Mouse (Mus musculus) bone marrow, adult 2 months (tissue): ENCODE measurements around the gene Zbtb16. TPM values are rescaled to one million over a fixed set of nuclear protein-coding genes. Genes with fewer than 3 reads are reported as not detected.

Experiments
- H3K27ac ChIP-seq: fragments of 200-500 bp; 2 replicates; pipeline ENCODE4 v1.5.1; 2012; ENCODE audit warnings: low read depth, mild to moderate bottlenecking, control low read depth, inconsistent platforms, low read length; ENCODE audit not compliant: control insufficient read depth, poor library complexity, insufficient read depth
- H3K4me1 ChIP-seq: fragments of 200-500 bp; 2 replicates; pipeline ENCODE4 v1.6.1; 2011; ENCODE audit warnings: low read length; ENCODE audit not compliant: control insufficient read depth, insufficient read depth
- H3K4me3 ChIP-seq: fragments of 200-500 bp; replicated peaks from 2 replicates; pipeline ENCODE3; 2011; ENCODE audit warnings: mild to moderate bottlenecking, low read depth, low read length, control low read depth; ENCODE audit not compliant: control insufficient read depth
- CTCF ChIP-seq: fragments of 200-500 bp; IDR thresholded peaks from 2 replicates; pipeline ENCODE4 v1.5.1; 2011; ENCODE audit warnings: low read length, control low read depth; ENCODE audit not compliant: control insufficient read depth, insufficient read depth
- POLR2A ChIP-seq: fragments of 200-500 bp; IDR thresholded peaks from 2 replicates; pipeline ENCODE4 v1.6.1; 2011; ENCODE audit warnings: low read depth, mild to moderate bottlenecking, control low read depth, low read length, borderline replicate concordance; ENCODE audit not compliant: control insufficient read depth
- WGBS: fragments of 180-500 bp; shearing (Covaris S2); methylation state at CpG from one replicate; pipeline ENCODE4 v1.1.7; 2018; 5-methylcytosine and 5-hydroxymethylcytosine counted together
- polyA plus RNA-seq: library from polyadenylated mRNA; stranded (reverse); fragments of >200 nt; gene quantifications from 2 replicates; pipeline ENCODE4 v1.2.4, GENCODE M21; 2011; ENCODE audit warnings: low replicate concordance; ENCODE audit not compliant: missing spikeins, insufficient read depth, insufficient read length

Zbtb16 gene
- polyA plus RNA-seq, 1 experiment, result 7.5 TPM

DNA sequence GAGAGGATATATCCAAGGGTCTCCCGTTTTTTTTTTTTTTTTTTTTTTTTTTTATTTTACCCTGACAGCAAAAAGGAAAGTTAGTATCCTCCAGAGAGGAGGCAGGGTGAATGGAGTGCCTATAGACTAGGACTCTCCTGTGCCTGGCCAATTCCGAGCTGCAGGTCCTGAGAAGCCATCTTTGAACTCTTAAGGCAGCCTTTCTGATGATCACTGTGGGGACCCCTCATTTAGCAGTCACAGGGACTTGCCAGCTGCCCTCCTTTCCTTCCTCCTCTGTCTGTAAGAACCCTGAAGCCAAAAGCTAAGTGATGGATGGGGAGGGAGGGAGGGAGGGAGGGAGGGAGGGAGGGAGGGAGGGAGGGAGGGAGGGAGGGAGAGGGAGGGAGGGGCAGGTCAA is 98.1 kb downstream of the Zbtb16 start:
- TF ChIP-seq POLR2A (no peak), CTCF (no peak)
- no peak overlapping the region for H3K4me3 ChIP-seq
- 41% methylated on average over 2 of the region's 2 CpGs for WGBS
- H3K27ac ChIP-seq, result no peak overlapping the region
- peaks cover 2% of the 10 kb centered on the region; the same call in 1 of the 2 replicates for H3K4me1 ChIP-seq

DNA sequence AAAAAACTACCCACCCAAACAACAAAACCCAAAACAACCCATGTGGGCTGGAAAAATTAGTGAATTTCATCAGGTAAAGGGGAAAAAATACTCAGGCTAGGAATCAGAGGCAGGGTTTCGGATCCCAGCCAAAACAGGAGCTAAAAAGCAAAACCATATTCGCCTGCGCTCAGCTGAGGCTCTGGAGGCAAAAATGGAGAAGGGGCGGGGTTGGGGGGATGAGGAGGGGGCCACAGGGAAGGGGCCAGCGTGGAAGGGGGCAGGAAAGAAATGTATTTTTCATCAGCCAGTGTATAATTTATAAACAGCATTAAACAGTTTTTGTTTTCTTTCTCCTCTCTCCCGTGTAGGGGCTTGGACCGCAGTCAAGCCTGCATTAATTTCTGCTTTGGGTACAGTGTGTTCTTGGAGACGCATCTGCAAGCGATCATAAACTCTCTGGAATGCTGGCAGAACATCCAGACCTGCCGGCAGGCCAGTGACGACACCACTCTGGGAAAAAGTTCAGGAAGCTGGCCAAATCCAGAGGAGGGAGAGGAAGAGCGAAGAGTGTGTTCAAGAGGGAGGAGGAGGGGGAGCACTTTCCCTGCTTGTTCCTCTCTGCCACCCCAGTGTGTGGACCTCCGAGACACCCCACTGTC is 98.7 kb downstream of the Zbtb16 start:
- WGBS, result 47% methylated on average over 13 of the region's 13 CpGs
- H3K4me3 ChIP-seq, result no peak overlapping the region
- TF ChIP-seq POLR2A (no peak), CTCF (no peak)
- no peak overlapping the region for H3K27ac ChIP-seq
- peaks cover 2% of the 10 kb centered on the region; the same call in 1 of the 2 replicates for H3K4me1 ChIP-seq

DNA sequence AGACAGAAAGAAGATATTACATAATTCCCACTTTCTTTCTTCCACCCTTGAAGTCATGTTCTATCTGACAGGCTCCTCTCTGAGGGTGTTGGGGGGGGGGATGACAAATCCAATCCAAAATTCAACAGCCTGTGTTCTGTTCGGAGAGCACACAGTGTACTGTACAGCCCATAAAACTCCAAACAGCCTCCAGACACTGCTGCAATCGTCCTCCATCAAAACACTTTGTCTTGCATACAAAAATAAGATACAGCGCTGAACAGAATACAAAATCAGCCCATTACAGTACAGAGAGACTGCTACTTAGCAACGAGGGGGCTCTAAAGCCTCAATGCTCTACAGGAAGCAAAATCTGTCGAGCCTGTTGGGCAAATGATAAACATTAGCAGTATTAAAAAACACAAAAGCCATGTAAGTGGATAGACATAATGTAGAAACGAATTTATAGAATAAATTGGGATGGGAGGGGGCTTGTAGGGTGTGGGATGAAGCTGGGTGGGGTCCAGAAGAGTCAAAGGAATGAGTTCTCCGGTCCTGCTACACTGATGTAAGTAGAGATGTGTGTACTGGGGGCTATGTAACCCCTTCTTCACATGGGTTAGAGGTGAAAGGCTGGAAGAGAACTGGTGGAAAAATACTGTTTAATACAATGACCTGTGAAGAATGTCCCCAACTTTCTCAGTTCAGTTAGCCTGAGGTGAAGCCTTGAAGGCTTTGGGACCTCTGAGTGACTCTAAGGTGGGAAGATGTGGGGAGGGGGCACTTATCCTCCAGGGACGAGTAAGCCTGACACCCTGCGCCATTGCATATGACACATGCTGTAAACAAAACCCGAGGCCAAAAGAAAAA is 99.4 kb downstream of the Zbtb16 start:
- 52% methylated on average over 10 of the region's 10 CpGs for WGBS
- Histone ChIP-seq H3K4me1 (peaks cover 2% of the 10 kb centered on the region; the same call in 1 of the 2 replicates), H3K4me3 (no peak overlapping the region), H3K27ac (no peak overlapping the region)
- TF ChIP-seq POLR2A (no peak), CTCF (no peak)

- TF ChIP-seq POLR2A (no peak), CTCF (no peak)
- Histone ChIP-seq H3K4me3 (no peak overlapping the region), H3K27ac (no peak overlapping the region), H3K4me1 (peaks cover 2% of the 10 kb centered on the region; the same call in 1 of the 2 replicates)
- WGBS, result 81% methylated on average over 12 of the region's 12 CpGs
Measured at GRCm38 (mm10) chr9:48735466-48736312, 100.3 kb downstream of the Zbtb16 start.

DNA sequence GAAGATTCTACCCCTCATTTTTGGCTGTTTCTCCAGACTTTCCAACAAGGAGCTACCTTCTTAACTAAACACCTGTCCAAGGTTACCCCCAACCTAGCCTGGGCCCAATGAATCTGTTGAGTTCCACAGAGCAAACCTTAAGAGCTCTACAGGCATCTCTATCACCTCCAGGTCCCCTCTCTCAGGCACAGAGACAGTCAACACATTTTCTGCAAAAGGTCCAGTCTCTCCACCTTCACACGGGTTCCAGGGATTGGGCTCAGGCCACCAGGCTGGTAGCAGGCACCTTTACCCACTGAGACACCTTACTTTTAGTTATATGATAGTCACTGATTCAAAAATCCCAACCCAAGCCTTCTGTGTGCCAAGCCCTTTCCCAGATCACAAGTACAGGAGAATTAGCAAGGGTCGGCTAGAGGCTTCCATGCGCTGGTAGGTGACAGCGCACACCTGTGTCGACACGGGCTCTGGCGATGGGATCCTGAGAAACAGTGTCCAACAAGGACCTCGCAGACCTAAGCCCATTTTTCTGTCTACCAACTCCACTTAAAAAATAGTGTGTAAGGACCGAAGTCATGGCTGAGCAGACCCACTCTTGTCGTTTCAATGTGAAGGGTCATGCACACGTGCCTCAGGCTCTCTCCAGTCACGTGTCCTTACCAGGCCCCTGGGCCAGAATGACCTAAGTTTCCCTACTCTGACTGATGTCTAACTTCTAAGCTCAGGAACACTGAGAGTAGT is 101.1 kb downstream of the Zbtb16 start:
- TF ChIP-seq POLR2A (no peak), CTCF (no peak)
- 90% methylated on average over 12 of the region's 12 CpGs for WGBS
- no peak overlapping the region for H3K27ac ChIP-seq
- no peaks in the 10 kb centered on the region for H3K4me1 ChIP-seq
- H3K4me3 ChIP-seq, result no peak overlapping the region

- H3K4me1 ChIP-seq, result no peaks in the 10 kb centered on the region
- 30% methylated on average over 13 of the region's 13 CpGs for WGBS
- no peak overlapping the region for H3K27ac ChIP-seq
- H3K4me3 ChIP-seq, result no peak overlapping the region
- TF ChIP-seq POLR2A (no peak), CTCF (no peak)
Measured at GRCm38 (mm10) chr9:48733817-48734544, 102.0 kb downstream of the Zbtb16 start.

GRCm38 (mm10) chr9:48733083-48733482 is 102.9 kb downstream of the Zbtb16 start:
- Histone ChIP-seq H3K4me1 (no peaks in the 10 kb centered on the region), H3K4me3 (no peak overlapping the region), H3K27ac (no peak overlapping the region)
- TF ChIP-seq CTCF (no peak), POLR2A (no peak)
- WGBS, result 67% methylated on average over 6 of the region's 6 CpGs
